Mouse (Mus musculus): Measurements from ENCODE around the gene Kcnj11. TPM values are rescaled to one million over a fixed set of nuclear protein-coding genes. Genes with fewer than 3 reads are reported as not detected.

Kcnj11 gene
- polyA plus RNA-seq, 1 experiment from 2014 or later: 0.18 TPM

- Histone ChIP-seq H3K4me3 (no peak overlapping the region), H3K36me3 (no peaks in the 10 kb centered on the region), H3K4me1 (no peaks in the 10 kb centered on the region), H3K9ac (no peak overlapping the region), H3K4me2 (replicated peaks) (no peak overlapping the region), H3K27me3 (peaks cover 30% of the 10 kb centered on the region), H3K9me3 (no peaks in the 10 kb centered on the region), H3K27ac (no peak overlapping the region)
- WGBS: 81% methylated on average over 8 of the region's 8 CpGs
- no peak for ATAC-seq (ENCODE audit: low FRiP score, low read depth)
Observed at GRCm38 (mm10) chr7:46103075-46103591, 2.6 kb upstream of the Kcnj11 start.

GRCm38 (mm10) chr7:46099682-46100081 is 882 bp downstream of the Kcnj11 start:
- Histone ChIP-seq H3K4me2 (replicated peaks) (peak overlapping the region; percentile 83), H3K9me3 (no peaks in the 10 kb centered on the region), H3K36me3 (no peaks in the 10 kb centered on the region), H3K27me3 (peaks cover 47% of the 10 kb centered on the region), H3K4me1 (no peaks in the 10 kb centered on the region), H3K27ac (no peak overlapping the region), H3K4me3 (0 out of 2 replicates have a peak overlapping the region, but pooled peaks have one; percentile 54), H3K9ac (no peak overlapping the region)
- ATAC-seq (ENCODE audit: low FRiP score, low read depth): no peak; the same call in 1 of the 2 replicates
- 81% methylated on average over 13 of the region's 13 CpGs for WGBS

GRCm38 (mm10) chr7:46098919-46099286 is 1.7 kb downstream of the Kcnj11 start:
- Histone ChIP-seq H3K4me3 (no peak overlapping the region), H3K36me3 (no peaks in the 10 kb centered on the region), H3K27me3 (peaks cover 49% of the 10 kb centered on the region), H3K27ac (no peak overlapping the region), H3K9me3 (no peaks in the 10 kb centered on the region), H3K4me2 (replicated peaks) (no peak overlapping the region), H3K4me1 (no peaks in the 10 kb centered on the region), H3K9ac (no peak overlapping the region)
- no peak for ATAC-seq (ENCODE audit: low FRiP score, low read depth)
- WGBS: 90% methylated on average over 19 of the region's 19 CpGs

- WGBS: 75% methylated on average over 19 of the region's 19 CpGs
- H3K27me3 ChIP-seq: peaks cover 49% of the 10 kb centered on the region
- no peak overlapping the region for H3K4me3 ChIP-seq
- no peaks in the 10 kb centered on the region for H3K36me3 ChIP-seq
- no peaks in the 10 kb centered on the region for H3K9me3 ChIP-seq
- H3K4me1 ChIP-seq: no peaks in the 10 kb centered on the region
- H3K27ac ChIP-seq: no peak overlapping the region
- no peak overlapping the region for H3K4me2 ChIP-seq (replicated peaks)
- H3K9ac ChIP-seq: no peak overlapping the region
- ATAC-seq (ENCODE audit: low FRiP score, low read depth): no peak
Observed at GRCm38 (mm10) chr7:46098221-46098918, 2.2 kb downstream of the Kcnj11 start.

- H3K4me3 ChIP-seq: no peak overlapping the region
- no peaks in the 10 kb centered on the region for H3K9me3 ChIP-seq
- no peak overlapping the region for H3K27ac ChIP-seq
- no peak for ATAC-seq (ENCODE audit: low FRiP score, low read depth)
- peaks cover 51% of the 10 kb centered on the region for H3K27me3 ChIP-seq
- no peaks in the 10 kb centered on the region for H3K36me3 ChIP-seq
- no peak overlapping the region for H3K4me2 ChIP-seq (replicated peaks)
- no peak overlapping the region for H3K9ac ChIP-seq
- H3K4me1 ChIP-seq: no peaks in the 10 kb centered on the region
- WGBS: 52% methylated on average over 4 of the region's 4 CpGs
Observed at GRCm38 (mm10) chr7:46097319-46097783, 3.2 kb downstream of the Kcnj11 start.

GRCm38 (mm10) chr7:46096136-46096535 is 4.4 kb downstream of the Kcnj11 start:
- Histone ChIP-seq H3K4me1 (no peaks in the 10 kb centered on the region), H3K9me3 (no peaks in the 10 kb centered on the region), H3K9ac (no peak overlapping the region), H3K36me3 (no peaks in the 10 kb centered on the region), H3K4me2 (replicated peaks) (no peak overlapping the region), H3K4me3 (no peak overlapping the region), H3K27me3 (peaks cover 51% of the 10 kb centered on the region), H3K27ac (no peak overlapping the region)
- WGBS: 3% methylated on average over 4 of the region's 4 CpGs
- ATAC-seq (ENCODE audit: low FRiP score, low read depth): no peak

GRCm38 (mm10) chr7:46092803-46093202 is 7.8 kb downstream of the Kcnj11 start:
- H3K4me1 ChIP-seq: no peaks in the 10 kb centered on the region
- no peak overlapping the region for H3K9ac ChIP-seq
- no peak for ATAC-seq (ENCODE audit: low FRiP score, low read depth)
- H3K27ac ChIP-seq: no peak overlapping the region
- H3K4me3 ChIP-seq: no peak overlapping the region
- H3K27me3 ChIP-seq: peaks cover 24% of the 10 kb centered on the region
- WGBS: 60% methylated on average over 8 of the region's 8 CpGs
- H3K4me2 ChIP-seq (replicated peaks): no peak overlapping the region
- no peaks in the 10 kb centered on the region for H3K36me3 ChIP-seq
- peaks cover 10% of the 10 kb centered on the region for H3K9me3 ChIP-seq

- no peak for ATAC-seq (ENCODE audit: low FRiP score, low read depth)
- WGBS: 93% methylated on average over 6 of the region's 6 CpGs
- Histone ChIP-seq H3K27ac (no peak overlapping the region), H3K4me1 (no peaks in the 10 kb centered on the region), H3K9me3 (peaks cover 10% of the 10 kb centered on the region), H3K4me2 (replicated peaks) (no peak overlapping the region), H3K9ac (no peak overlapping the region), H3K4me3 (no peak overlapping the region), H3K36me3 (peaks cover 20% of the 10 kb centered on the region), H3K27me3 (peaks cover 8% of the 10 kb centered on the region; the same call in 1 of the 2 replicates)
Observed at GRCm38 (mm10) chr7:46088241-46088640, 12.3 kb downstream of the Kcnj11 start.

- Histone ChIP-seq H3K4me3 (no peak overlapping the region), H3K36me3 (peaks cover 38% of the 10 kb centered on the region), H3K27me3 (no peaks in the 10 kb centered on the region), H3K27ac (no peak overlapping the region), H3K4me2 (replicated peaks) (no peak overlapping the region), H3K9me3 (peaks cover 10% of the 10 kb centered on the region), H3K9ac (no peak overlapping the region), H3K4me1 (no peaks in the 10 kb centered on the region)
- 78% methylated on average over 6 of the region's 6 CpGs for WGBS
- no peak for ATAC-seq (ENCODE audit: low FRiP score, low read depth)
Observed at GRCm38 (mm10) chr7:46086378-46086777, 14.2 kb downstream of the Kcnj11 start.

- no peak overlapping the region for H3K4me2 ChIP-seq (replicated peaks)
- H3K27ac ChIP-seq: no peak overlapping the region
- 0 out of 2 replicates have a peak, but pooled peaks have one; percentile 28 for ATAC-seq (ENCODE audit: low FRiP score, low read depth)
- H3K9me3 ChIP-seq: peaks cover 10% of the 10 kb centered on the region
- no peak overlapping the region for H3K9ac ChIP-seq
- no peaks in the 10 kb centered on the region for H3K4me1 ChIP-seq
- no peak overlapping the region for H3K4me3 ChIP-seq
- H3K36me3 ChIP-seq: peaks cover 53% of the 10 kb centered on the region
- no peaks in the 10 kb centered on the region for H3K27me3 ChIP-seq
- WGBS: 77% methylated on average over 16 of the region's 16 CpGs
Observed at GRCm38 (mm10) chr7:46084839-46085513, 15.6 kb downstream of the Kcnj11 start.

GRCm38 (mm10) chr7:46084024-46084423 is 16.5 kb downstream of the Kcnj11 start:
- no peak overlapping the region for H3K4me2 ChIP-seq (replicated peaks)
- H3K27me3 ChIP-seq: no peaks in the 10 kb centered on the region
- ATAC-seq (ENCODE audit: low FRiP score, low read depth): no peak
- no peaks in the 10 kb centered on the region for H3K4me1 ChIP-seq
- peaks cover 62% of the 10 kb centered on the region for H3K36me3 ChIP-seq
- 87% methylated on average over 10 of the region's 10 CpGs for WGBS
- H3K9ac ChIP-seq: no peak overlapping the region
- H3K4me3 ChIP-seq: no peak overlapping the region
- H3K9me3 ChIP-seq: peaks cover 7% of the 10 kb centered on the region
- H3K27ac ChIP-seq: no peak overlapping the region

- Histone ChIP-seq H3K9me3 (no peaks in the 10 kb centered on the region), H3K36me3 (peaks cover 96% of the 10 kb centered on the region), H3K27ac (no peak overlapping the region), H3K9ac (no peak overlapping the region), H3K4me2 (replicated peaks) (no peak overlapping the region), H3K4me3 (no peak overlapping the region), H3K4me1 (no peaks in the 10 kb centered on the region), H3K27me3 (no peaks in the 10 kb centered on the region)
- no peak for ATAC-seq (ENCODE audit: low FRiP score, low read depth)
- 91% methylated on average over 12 of the region's 12 CpGs for WGBS
Observed at GRCm38 (mm10) chr7:46077675-46078074, 22.9 kb downstream of the Kcnj11 start.
